Mouse (Mus musculus): Measurements from ENCODE around the gene Olfr1177-ps.

Gene Olfr1177-ps

GRCm38 (mm10) chr2:88346392-88346791 lies at the start of gene Olfr1177-ps:
Gene Olfr1177-ps (minus strand): TSS chr2:88346492.
- Histone ChIP-seq H3K4me1 (replicated peaks; ENCODE audit: low read depth, low read length) (no peaks in the 10 kb centered on the region), H3K36me3 (ENCODE audit: insufficient read depth, low read length) (no peaks in the 10 kb centered on the region), H3K27me3 (ENCODE audit: insufficient read depth, low read length) (no peaks in the 10 kb centered on the region), H3K4me3 (replicated peaks; ENCODE audit: low read length) (no peak within 1 kb of the TSS), H3K9me3 (ENCODE audit: low read length) (no peaks in the 10 kb centered on the region)
- TF ChIP-seq CTCF (conservative IDR thresholded peaks at IDR 0.05; ENCODE audit: low read length) (no peak), POU5F1 (IDR thresholded peaks at IDR 0.05; ENCODE audit: borderline replicate concordance, low read length) (no peak), NANOG (IDR thresholded peaks at IDR 0.05; ENCODE audit: borderline replicate concordance, low read length) (no peak)

- Histone ChIP-seq H3K9me3 (ENCODE audit: low read length) (peaks cover 8% of the 10 kb centered on the region), H3K36me3 (ENCODE audit: insufficient read depth, low read length) (no peaks in the 10 kb centered on the region), H3K27me3 (ENCODE audit: insufficient read depth, low read length) (no peaks in the 10 kb centered on the region), H3K4me3 (replicated peaks; ENCODE audit: low read length) (no peak within 1 kb of the TSS), H3K4me1 (replicated peaks; ENCODE audit: low read depth, low read length) (no peaks in the 10 kb centered on the region)
- TF ChIP-seq NANOG (IDR thresholded peaks at IDR 0.05; ENCODE audit: borderline replicate concordance, low read length): no peak
Measured at GRCm38 (mm10) chr2:88386762-88387161, 40.5 kb upstream of the Olfr1177-ps start, which contains the start of gene Olfr1178. Gene Olfr1178 (plus strand): TSS chr2:88387062.

DNA sequence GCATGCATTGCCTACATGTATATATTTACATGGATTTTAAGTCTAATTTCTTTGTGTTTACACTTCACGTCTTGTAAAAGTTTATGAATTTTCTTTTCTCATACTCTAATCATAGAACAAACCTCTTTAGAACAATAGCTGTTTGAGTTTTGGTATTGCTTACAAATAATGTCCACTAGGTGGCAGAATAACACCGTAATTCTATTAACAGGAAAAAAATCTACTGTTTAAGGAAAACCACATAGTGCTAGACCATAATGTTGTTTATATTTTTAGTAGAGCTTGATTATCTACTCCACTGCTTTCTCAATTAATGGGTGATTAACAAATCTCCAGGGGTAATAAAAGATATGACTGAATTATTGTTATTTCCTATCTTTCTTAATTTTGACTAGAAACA lies 10.0 kb upstream of the Olfr1177-ps start:
- H3K9me3 ChIP-seq (ENCODE audit: low read length): peaks cover 6% of the 10 kb centered on the region; the same call in 1 of the 2 replicates
- H3K36me3 ChIP-seq (ENCODE audit: insufficient read depth, low read length): no peaks in the 10 kb centered on the region
- no peaks in the 10 kb centered on the region for H3K27me3 ChIP-seq (ENCODE audit: insufficient read depth, low read length)
- H3K4me1 ChIP-seq (replicated peaks; ENCODE audit: low read depth, low read length): no peaks in the 10 kb centered on the region
- H3K4me3 ChIP-seq (replicated peaks; ENCODE audit: low read length): no peak overlapping the region
- TF ChIP-seq NANOG (IDR thresholded peaks at IDR 0.05; ENCODE audit: borderline replicate concordance, low read length) (no peak), CTCF (conservative IDR thresholded peaks at IDR 0.05; ENCODE audit: low read length) (peak; percentile 58)

DNA sequence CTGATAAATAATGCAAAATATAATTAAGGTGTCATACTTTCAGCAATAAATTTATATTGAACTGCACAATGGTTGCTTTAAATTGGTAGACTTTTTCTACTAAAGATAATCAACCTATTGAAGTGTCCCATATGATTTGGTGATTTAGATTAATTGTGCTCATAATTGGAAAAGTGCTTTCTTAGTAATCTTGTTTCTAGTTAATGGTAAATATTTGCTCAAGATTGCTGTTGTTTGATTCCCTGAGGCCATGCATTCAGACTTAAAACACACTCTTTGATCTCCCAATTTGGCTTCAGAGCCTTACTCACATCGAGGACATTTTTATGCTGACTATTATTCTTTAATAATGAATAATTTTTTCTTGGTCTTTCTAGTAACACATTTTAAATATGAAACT lies 9.9 kb downstream of the Olfr1177-ps start, which contains the start of gene Olfr1176:
Gene Olfr1176, plus strand, starts transcription at position 301 of the 400 bp plus-strand sequence.
- no peak within 1 kb of the TSS for H3K4me3 ChIP-seq (replicated peaks; ENCODE audit: low read length)
- TF ChIP-seq NANOG (IDR thresholded peaks at IDR 0.05; ENCODE audit: borderline replicate concordance, low read length): no peak
- no peak for TF ChIP-seq POU5F1 (IDR thresholded peaks at IDR 0.05; ENCODE audit: borderline replicate concordance, low read length)
- no peak for TF ChIP-seq CTCF (conservative IDR thresholded peaks at IDR 0.05; ENCODE audit: low read length)
- H3K36me3 ChIP-seq (ENCODE audit: insufficient read depth, low read length): no peaks in the 10 kb centered on the region
- H3K9me3 ChIP-seq (ENCODE audit: low read length): no peaks in the 10 kb centered on the region
- no peaks in the 10 kb centered on the region for H3K27me3 ChIP-seq (ENCODE audit: insufficient read depth, low read length)
- H3K4me1 ChIP-seq (replicated peaks; ENCODE audit: low read depth, low read length): no peaks in the 10 kb centered on the region

DNA sequence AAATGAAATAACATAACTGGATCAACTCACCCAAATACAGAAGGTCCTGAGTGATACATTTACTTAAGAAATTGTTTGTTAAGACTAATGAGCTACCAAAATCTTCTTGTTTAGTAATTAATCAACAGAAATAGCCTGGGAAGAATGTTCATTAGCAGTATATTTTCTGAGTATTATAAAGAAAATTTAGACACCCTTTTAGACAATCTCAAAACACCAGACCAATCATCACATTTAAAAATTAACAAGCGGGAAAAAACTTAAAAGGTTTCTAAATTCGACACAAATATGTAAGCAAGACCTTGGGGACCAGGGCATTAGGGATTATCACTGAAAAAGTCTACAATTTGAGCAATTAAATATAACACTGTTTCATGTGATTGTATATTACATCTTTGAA lies 19.2 kb downstream of the Olfr1177-ps start, which contains the start of gene Olfr1175-ps:
Gene Olfr1175-ps, minus strand, starts transcription at position 101 of the 400 bp plus-strand sequence.
- H3K36me3 ChIP-seq (ENCODE audit: insufficient read depth, low read length): no peaks in the 10 kb centered on the region
- no peaks in the 10 kb centered on the region for H3K27me3 ChIP-seq (ENCODE audit: insufficient read depth, low read length)
- no peaks in the 10 kb centered on the region for H3K4me1 ChIP-seq (replicated peaks; ENCODE audit: low read depth, low read length)
- H3K4me3 ChIP-seq (replicated peaks; ENCODE audit: low read length): no peak within 1 kb of the TSS
- TF ChIP-seq CTCF (conservative IDR thresholded peaks at IDR 0.05; ENCODE audit: low read length): no peak
- no peak for TF ChIP-seq POU5F1 (IDR thresholded peaks at IDR 0.05; ENCODE audit: borderline replicate concordance, low read length)
- TF ChIP-seq NANOG (IDR thresholded peaks at IDR 0.05; ENCODE audit: borderline replicate concordance, low read length): no peak
- no peaks in the 10 kb centered on the region for H3K9me3 ChIP-seq (ENCODE audit: low read length)

- Histone ChIP-seq H3K27me3 (ENCODE audit: insufficient read depth, low read length) (no peaks in the 10 kb centered on the region), H3K4me1 (replicated peaks; ENCODE audit: low read depth, low read length) (no peaks in the 10 kb centered on the region), H3K4me3 (replicated peaks; ENCODE audit: low read length) (no peak within 1 kb of the TSS), H3K9me3 (ENCODE audit: low read length) (peaks cover 9% of the 10 kb centered on the region; the same call in 1 of the 2 replicates), H3K36me3 (ENCODE audit: insufficient read depth, low read length) (no peaks in the 10 kb centered on the region)
- TF ChIP-seq POU5F1 (IDR thresholded peaks at IDR 0.05; ENCODE audit: borderline replicate concordance, low read length) (no peak), CTCF (conservative IDR thresholded peaks at IDR 0.05; ENCODE audit: low read length) (no peak), NANOG (IDR thresholded peaks at IDR 0.05; ENCODE audit: borderline replicate concordance, low read length) (no peak)
Measured at GRCm38 (mm10) chr2:88315035-88315434, 31.3 kb downstream of the Olfr1177-ps start, which contains the start of gene Olfr1174-ps. Gene Olfr1174-ps (minus strand): TSS chr2:88315135.
